Mouse (Mus musculus) embryo, embryonic 11 days (tissue): ENCODE data around the gene Sgo2b.
A peak's percentile ranks its signal among the peaks of the same experiment; 100 is the strongest.
"Not testable (repeated sequence)": the region's sequence is repeated elsewhere in the genome, so short reads cannot be mapped to it uniquely, and the experiment has no call there.

Experiments used
- DNase-seq: peaks from one replicate; pipeline ENCODE4 v3.0.0-alpha.2; 2015

The Sgo2b gene

GRCm38 (mm10) chr8:63951626-63952377, at the start of gene Sgo2b:
TSS of gene Sgo2b (minus strand) at chr8:63952248.
- DNase-seq: peak; percentile 44

- peak; percentile 37 for DNase-seq
Observed at GRCm38 (mm10) chr8:63970612-63971391, 18.8 kb upstream of the Sgo2b start.

DNA sequence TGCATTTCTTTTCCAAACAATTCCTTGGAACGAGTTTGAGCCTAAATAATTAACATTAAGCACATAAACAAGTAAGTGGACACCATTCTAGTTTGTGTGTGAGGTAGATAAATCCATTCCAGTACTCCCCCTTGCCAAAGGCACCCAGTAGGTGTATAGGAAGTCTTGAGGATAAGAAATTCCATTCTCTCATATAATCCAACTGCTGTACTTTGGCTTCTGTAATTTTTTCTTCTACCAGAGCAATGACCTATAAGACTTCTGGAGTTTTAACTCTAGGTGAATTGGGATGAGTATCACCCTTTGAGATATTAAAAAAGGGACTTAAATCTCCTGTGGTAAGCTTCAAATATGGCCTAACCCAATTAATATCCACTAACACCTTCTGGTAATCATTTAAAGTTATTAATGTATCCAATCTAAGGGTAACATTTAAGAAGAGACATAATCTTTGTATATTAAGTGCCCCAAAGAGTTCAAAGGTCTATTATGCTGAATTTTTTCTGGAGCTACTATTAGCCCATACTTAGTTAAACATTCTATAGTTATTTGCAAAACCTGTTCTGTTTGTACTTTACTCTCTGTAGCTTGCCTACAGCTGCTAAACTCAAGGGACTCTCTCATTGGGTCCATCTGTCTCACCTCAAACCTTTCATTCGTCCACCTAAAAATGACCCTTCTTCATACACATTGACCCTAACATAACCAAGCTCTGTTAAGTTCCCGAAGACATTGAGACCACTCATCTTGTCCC, 9.2 kb upstream of the Sgo2b start:
- DNase-seq: no peak

- DNase-seq: not testable (repeated sequence)
Observed at GRCm38 (mm10) chr8:63953802-63954201, 1.8 kb upstream of the Sgo2b start.

DNA sequence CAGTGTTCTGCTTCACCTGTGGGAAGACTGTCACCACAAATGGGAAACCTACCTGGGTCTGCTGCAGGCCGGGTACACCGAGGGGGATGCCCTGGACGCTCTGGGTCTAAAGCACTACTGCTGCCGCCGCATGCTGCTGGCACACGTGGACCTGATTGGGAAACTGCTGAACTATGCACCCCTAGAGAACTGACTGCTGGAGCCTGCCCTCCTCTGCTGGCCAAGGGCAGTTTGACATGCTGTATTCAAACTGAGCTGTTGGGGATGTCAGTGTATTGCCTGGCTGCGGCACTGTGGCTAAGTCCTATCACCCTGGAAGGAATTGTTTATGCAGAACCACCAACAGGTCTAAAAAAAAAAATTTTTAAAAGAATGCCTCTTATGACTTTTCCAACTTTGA, 18.9 kb downstream of the Sgo2b start:
- DNase-seq: no peak

- DNase-seq: no peak
Observed at GRCm38 (mm10) chr8:63929301-63930097, 22.5 kb downstream of the Sgo2b start.

- DNase-seq: no peak
Observed at GRCm38 (mm10) chr8:63921257-63921960, 30.6 kb downstream of the Sgo2b start.

- DNase-seq: no peak
Observed at GRCm38 (mm10) chr8:63895096-63895495, 57.0 kb downstream of the Sgo2b start.

GRCm38 (mm10) chr8:63878353-63878752, 73.7 kb downstream of the Sgo2b start:
- no peak for DNase-seq

GRCm38 (mm10) chr8:63877393-63877792, 74.7 kb downstream of the Sgo2b start:
- DNase-seq: peak; percentile 79

GRCm38 (mm10) chr8:63876949-63877348, 75.1 kb downstream of the Sgo2b start:
- no peak for DNase-seq
